Mouse (Mus musculus) spleen, adult 12 weeks (tissue): Measurements from ENCODE around the gene Trpv5.

ENCODE experiments used
- DNase-seq: peaks from one replicate; pipeline ENCODE4 v3.0.0; 2022; ENCODE audit warnings: low spot score

Trpv5 gene

DNA sequence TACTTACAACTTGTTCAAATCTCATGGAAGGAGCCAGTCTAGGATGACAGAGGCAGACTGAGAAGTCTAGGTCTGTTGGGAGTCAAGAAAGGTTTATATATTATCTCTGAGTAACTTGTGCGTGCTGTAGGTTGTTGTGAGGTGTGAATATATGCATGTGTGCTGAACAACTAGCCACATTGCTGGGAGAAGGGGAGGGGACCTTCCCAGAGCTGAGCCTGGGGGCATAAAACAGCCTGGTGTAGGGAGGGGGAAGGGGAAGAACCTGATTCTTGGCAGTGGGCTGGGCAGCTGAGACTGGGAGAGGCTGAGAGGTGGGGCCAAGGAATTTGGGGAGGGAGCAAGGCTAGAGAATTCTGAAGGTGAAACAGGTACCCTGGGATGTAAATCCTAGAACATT is at the start of gene Trpv5:
Trpv5 (minus strand) TSS at position 101 of the 400 bp plus-strand sequence.
- no peak for DNase-seq

- no peak for DNase-seq
These were observed 47.5 kb upstream of the Trpv5 start for GRCm38 (mm10) chr6:41727989-41728609.

DNA sequence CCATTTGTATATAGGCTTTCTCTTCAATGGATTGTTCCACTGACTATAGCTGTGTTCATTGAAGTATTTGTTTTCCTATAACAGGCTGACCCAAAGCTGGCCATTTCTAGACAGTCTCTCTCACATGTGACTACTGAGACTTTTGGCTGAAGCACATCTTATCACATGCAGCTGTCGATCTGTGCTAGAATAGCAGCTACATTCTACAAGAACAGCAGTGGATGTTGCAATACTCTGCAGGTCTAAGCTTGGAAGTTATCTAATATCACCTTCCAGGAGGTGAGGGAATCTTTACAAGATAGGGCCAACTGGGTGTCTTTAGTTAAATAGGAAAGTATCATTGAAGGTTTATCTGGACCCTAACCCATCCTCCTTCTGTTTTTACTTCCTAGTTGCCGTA is 40.9 kb upstream of the Trpv5 start:
- DNase-seq = no peak

GRCm38 (mm10) chr6:41710281-41710680 is 29.7 kb upstream of the Trpv5 start:
- no peak for DNase-seq

DNA sequence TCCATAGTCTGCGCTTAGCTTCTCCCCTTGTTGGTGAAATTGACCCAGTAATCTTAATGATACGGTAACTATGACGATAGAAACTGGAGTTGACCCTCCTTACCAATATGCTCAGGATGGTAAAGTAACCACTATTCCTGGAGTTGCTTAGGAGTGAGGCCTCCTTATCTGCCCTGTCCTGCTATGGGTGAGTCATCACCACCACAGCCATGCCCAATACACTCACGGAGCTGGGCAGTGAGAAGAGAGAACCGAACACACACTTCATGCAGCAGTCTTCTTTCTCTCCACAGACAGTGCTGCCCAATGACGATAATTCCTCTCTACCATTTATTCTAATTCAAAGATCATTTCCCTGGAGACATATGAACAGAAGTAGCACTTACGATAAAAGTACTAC is 25.7 kb upstream of the Trpv5 start:
- peak; percentile 42 for DNase-seq

- DNase-seq = peak; percentile 67
These were observed 23.6 kb upstream of the Trpv5 start, which contains the start of gene Kel for GRCm38 (mm10) chr6:41704123-41704522. Gene Kel, minus strand, starts transcription at chr6:41704339.

DNA sequence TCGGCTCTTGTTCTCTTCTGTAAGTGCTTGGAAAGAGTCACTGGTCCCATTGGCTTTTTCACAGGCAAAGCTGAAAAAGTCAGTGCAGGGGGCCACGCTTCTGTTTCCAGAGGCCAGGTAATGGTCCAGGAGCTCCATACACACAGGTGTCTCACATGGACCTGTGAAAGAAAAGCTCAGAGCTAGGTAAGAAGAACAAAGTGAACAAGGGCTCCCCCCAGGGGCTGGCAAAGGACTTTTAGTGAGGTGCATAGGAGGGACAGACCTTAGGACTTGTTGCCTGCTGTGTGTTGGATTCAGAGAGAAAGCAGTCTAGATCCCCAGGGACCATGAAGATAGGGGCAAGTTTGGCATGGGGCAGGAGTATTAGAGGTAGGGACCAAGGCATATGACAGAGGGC is 22.4 kb upstream of the Trpv5 start:
- DNase-seq = peak; percentile 66

GRCm38 (mm10) chr6:41701245-41701644 is 20.7 kb upstream of the Trpv5 start:
- no peak for DNase-seq

DNA sequence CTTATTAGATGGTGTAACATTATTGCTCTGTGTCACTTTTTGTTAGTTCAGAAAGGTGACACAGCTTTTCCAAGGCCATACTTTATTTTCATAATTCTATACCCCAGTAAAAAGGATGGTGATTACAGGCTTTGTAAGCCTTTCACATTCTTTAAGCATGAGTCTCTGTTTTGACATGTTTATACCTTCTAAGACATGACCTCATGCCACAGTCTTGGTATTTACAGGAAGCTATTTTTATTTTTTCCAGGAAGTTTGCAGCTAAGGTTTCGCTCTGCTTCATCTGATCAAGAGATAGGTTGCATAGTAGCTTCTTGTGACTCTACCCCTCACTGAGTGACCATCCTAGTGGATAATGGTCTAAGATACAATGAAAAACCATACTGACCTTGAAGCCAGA is 13.8 kb upstream of the Trpv5 start:
- no peak for DNase-seq

DNA sequence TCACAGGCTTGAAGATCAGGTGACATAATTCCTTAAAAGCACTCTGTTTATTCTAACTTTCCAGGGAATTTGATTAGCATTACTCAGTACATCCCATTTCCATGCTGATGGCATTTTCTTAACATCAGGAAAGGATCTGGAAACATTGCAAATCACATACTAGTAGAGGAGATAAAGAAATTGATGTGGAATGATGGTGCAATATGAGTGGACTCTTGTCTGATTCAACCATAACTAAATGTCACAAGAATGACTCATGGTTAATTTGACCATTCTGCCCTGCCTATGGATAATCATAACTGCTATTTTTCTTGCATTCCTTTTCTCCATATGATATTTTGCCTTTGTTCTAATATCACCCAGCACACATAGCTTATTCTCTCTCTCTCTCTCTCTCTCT is 11.6 kb upstream of the Trpv5 start:
- no peak for DNase-seq

- DNase-seq = no peak
These were observed 5.0 kb upstream of the Trpv5 start for GRCm38 (mm10) chr6:41685596-41685995.

DNA sequence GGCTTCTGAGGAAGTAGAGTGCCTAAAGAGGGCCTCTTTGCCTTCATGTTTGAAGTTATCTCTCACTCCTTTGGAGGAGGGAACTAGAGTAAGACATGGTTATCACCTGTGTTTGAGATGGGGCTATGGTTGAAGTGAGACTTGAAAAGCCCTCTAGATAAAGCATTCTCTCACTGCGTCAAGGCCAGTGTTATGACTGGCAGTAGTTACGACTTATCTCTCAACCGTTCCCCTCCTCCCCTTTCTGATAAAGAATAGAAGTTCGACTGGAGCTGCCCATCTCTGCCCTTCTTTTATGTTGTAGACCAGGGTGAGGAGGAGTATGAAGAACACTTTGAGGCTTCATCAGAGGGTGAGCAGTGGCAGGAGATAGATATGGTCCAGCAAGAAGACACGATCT is 4.3 kb upstream of the Trpv5 start:
- DNase-seq = no peak

DNA sequence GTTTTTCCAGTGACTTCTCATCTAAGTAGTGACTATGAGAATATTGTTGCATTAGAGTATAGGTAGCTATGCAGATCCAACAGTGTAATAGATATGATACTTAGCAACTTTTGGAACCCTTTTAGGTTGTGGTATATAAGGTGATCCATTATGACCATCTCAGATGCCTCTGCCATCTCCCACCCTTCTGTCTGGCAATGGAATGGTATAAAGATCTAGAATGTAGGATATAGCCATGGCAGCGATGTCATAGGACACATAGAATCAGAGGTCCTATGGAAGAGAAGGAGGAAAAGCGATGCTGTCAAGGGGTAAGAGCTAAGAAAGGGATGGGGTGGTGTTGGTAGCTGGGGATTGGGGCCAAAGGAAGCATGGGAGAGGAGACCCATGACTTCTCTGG is 3.6 kb upstream of the Trpv5 start, which contains the start of gene Llcfc1:
Llcfc1 (plus strand) TSS at position 301 of the 400 bp plus-strand sequence.
- no peak for DNase-seq

- DNase-seq = no peak
These were observed 1.1 kb upstream of the Trpv5 start for GRCm38 (mm10) chr6:41681656-41682055.

- no peak for DNase-seq
These were observed 4.0 kb downstream of the Trpv5 start for GRCm38 (mm10) chr6:41676530-41676929.

DNA sequence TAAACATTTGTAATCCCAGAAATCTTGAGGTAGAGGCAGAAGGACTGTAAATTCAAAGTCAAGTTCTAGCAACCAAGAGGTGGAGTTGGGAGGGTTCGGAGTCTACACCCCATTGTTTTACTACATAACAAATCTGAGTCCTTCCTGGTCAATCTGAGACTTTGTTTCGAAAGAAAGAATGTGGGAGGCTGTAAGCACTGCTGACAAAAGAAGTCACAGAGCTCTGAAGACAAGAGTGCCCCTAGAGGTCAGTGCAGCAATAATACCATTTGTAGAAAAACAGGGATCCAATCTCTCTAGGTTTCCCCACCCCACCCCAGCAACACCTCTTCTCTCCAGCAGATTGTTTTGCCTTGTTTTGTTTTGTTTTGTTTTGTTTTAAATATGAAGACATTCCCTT is 18.2 kb downstream of the Trpv5 start:
- DNase-seq = no peak

DNA sequence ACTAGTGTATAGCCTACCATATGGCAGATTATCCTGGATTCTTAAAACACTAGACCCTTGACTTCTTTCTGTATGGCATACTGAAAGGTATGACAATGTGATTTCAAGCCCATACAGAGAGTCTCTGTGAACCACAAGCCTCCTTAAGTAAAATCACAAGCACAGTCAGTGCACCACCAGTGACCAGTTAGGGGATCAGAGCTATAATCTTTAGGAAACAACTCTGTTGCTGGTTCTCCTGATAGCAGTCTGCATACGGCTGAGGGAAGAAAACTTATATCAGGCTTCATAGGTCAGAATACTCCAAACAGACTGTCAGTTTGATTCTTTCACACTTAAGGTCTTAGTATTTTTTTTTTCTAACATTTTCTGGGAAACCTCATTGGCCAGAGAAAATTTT is 22.1 kb downstream of the Trpv5 start:
- no peak for DNase-seq

DNA sequence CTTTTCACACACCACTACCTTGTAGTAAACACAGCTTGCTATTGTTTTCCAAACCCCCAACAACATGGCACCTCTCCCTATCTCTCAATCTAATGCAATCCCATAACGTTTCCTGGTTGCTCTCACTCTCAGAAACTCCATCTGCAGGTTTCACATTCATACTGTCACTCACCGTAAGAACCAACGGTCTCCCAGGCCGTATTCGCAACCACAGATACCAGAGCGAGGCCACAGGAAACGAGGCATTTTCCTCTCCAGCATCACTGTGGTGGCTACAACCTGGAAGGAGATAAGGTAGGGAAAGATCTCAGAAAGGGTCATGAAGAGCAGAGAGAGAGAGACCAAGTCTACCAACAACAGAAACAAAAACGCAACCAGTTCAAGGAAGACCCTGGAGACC is 25.9 kb downstream of the Trpv5 start:
- DNase-seq = no peak

DNA sequence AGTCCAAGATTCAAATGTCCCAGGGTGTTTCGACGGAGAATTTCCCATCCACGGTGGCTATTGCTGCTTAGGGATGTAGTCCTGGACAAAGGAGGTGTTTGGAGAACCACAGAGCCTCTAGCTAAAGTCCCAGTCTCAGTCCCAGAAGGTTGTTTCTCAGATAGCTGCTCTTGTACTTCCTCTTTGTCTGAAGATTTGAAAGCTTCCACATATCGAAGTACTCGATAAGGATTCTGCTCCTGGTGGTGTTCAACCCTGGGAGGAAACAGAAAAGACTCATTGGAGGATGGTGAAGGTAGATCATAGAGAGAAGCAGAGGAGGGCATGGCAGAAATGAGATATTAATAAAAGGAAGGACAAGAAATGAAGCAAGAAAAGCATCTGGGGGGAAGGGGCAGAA is 27.4 kb downstream of the Trpv5 start:
- DNase-seq = no peak

- DNase-seq = no peak
These were observed 33.9 kb downstream of the Trpv5 start for GRCm38 (mm10) chr6:41646672-41647071.

GRCm38 (mm10) chr6:41646220-41646619 is 34.3 kb downstream of the Trpv5 start:
- DNase-seq = no peak

DNA sequence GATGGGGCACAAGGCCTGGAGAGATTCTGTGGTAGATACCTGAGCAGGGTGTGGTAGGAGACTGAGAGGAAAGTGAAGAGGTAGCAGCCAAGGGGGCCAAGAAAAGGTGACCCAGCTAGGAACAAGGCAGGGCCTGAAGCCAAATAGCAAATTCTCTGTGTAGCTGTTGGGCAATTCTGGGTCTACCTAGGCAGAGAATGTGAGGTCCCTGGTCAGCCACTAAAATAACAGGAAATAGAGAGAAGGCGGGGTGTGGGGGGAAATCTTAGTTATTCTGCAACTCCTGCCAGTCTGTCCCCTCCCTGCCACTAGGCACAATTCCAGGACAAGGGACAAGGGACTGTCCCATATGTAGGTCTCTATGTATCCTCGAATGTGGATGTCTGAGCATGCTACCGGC is 37.3 kb downstream of the Trpv5 start:
- no peak for DNase-seq

DNA sequence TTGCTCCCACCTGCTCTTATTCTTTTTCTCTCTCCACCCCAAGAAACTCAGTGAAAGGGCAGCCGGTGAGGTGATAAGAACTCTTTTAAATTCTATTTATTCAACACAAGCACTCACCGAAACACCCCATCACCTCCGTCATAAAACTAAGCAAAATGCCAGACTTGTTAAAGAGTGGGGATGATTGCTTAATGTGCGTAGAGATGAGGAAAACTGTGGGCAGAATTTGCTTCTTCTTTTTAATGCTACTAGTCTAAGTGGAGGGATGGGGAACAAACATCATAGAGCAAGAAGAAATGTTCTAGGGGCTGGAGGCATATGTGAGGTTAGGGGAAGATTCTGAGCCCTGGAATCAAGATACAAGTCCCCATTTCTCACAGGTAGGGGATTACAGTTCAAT is 37.8 kb downstream of the Trpv5 start:
- no peak for DNase-seq

DNA sequence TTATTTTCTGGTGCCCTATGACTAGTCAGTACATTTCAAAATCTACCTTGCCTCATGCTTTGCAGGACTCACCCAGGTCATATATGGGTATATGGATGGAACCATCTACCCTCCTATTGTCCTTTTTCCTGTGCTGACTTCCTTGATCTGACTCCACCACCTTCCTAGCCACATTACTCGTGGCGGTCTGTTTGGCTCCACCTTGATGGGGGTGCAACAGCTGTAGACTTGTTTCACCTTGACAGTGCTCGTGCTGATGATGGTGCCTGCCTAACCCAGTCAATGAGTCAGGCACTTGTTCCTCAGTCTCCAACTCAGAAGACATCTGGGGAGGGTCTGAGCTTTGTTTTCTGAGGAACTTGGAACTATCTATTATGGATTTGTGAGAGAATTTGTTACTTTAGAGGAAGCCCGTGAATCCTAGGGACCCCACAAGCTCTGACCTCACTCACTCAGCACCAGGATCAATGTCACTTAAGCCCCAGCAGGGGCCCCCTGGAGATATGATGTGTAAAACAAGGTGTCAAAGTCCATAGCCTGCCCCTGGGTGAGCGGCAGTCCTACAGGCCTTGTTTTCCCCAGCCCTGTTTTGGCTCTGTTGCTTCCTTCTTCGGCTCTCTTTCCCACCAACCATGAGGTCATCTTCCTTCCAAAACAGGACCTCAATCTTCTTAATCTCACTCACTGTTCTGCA is 39.2 kb downstream of the Trpv5 start:
- no peak for DNase-seq
